Mouse (Mus musculus) myocyte (in vitro differentiated cells): ENCODE measurements at regions not wholly inside any gene's neighbourhood (a gene's known extent, or its start where the extent isn't known, plus 50 kb on each side); places are given as distances from the start of the nearest gene placed in this dataset.

ENCODE experiments used
- E2F4 ChIP-seq: IDR thresholded peaks from one replicate; pipeline ENCODE4 v1.6.1; 2011; ENCODE audit warnings: mild to moderate bottlenecking, control low read depth, moderate library complexity; ENCODE audit not compliant: insufficient read depth
- MAX ChIP-seq: IDR thresholded peaks from one replicate; pipeline ENCODE4 v1.6.1; 2011; ENCODE audit warnings: low read depth, mild to moderate bottlenecking, control low read depth
- POLR2A ChIP-seq: IDR thresholded peaks from one replicate; pipeline ENCODE4 v1.6.1; 2011; ENCODE audit warnings: low read depth, mild to moderate bottlenecking, control low read depth, moderate library complexity; ENCODE audit not compliant: insufficient read length
- POLR2AphosphoS2 ChIP-seq: IDR thresholded peaks from one replicate; pipeline ENCODE4 v1.6.1; 2011; ENCODE audit warnings: low read depth, control low read depth; ENCODE audit not compliant: insufficient read length
- REST ChIP-seq: IDR thresholded peaks from one replicate; pipeline ENCODE4 v1.6.1; 2011; ENCODE audit warnings: mild to moderate bottlenecking, control low read depth, moderate library complexity; ENCODE audit not compliant: insufficient read depth, insufficient read length
- TCF12 ChIP-seq: IDR thresholded peaks from one replicate; pipeline ENCODE4 v1.6.1; 2011; ENCODE audit warnings: mild to moderate bottlenecking, control low read depth; ENCODE audit not compliant: poor library complexity, insufficient read depth, severe bottlenecking
- USF1 ChIP-seq: IDR thresholded peaks from one replicate; pipeline ENCODE4 v1.6.1; 2011; ENCODE audit warnings: low read depth, mild to moderate bottlenecking, control low read depth, moderate library complexity

DNA sequence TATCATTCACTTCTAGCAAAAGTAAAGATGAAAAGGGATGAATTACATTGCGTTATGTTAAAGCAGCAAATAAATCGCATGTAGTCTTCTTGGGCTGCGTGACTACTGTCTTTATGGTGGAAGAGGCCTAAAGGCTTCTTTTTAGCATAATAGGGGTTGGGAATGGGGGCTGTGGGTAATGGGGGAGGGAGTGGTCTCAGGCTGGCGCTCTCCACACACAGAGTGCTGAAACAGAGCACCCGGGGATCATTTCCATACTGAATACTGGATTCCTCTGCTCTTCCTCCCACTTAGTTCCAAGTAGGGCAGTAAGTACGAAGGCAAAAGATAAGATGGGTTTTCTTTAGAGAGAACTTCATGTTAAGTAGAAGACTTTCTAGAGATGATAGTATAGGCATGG is 287.1 kb downstream of the Sv2b start:
- no peak for TF ChIP-seq POLR2AphosphoS2
- TF ChIP-seq MAX: no peak
- no peak for TF ChIP-seq E2F4
- TF ChIP-seq USF1: no peak
- TF ChIP-seq POLR2A: no peak
- no peak for TF ChIP-seq TCF12
- no peak for TF ChIP-seq REST
